Mouse (Mus musculus) CH12.LX (cell line): ENCODE results near the gene Ephb3. TPM values are rescaled to one million over a fixed set of nuclear protein-coding genes. Genes with fewer than 3 reads are reported as not detected.

Experiments used
- DNase-seq: peaks from one replicate; pipeline ENCODE4 v3.0.0-alpha.2; 2013; ENCODE audit errors: extremely low read depth
- H3K27ac ChIP-seq: 2 replicates; pipeline ENCODE4 v1.5.1; 2012; ENCODE audit warnings: low read depth, mild to moderate bottlenecking, control low read depth, moderate library complexity; ENCODE audit not compliant: insufficient read depth
- H3K27me3 ChIP-seq: replicated peaks from 2 replicates; pipeline ENCODE3; 2012; ENCODE audit warnings: inconsistent platforms
- H3K36me3 ChIP-seq, 2 experiments: replicated peaks in 1 of 2; 2 replicates each; pipeline versions ENCODE3 to v1.6.1; 2012; ENCODE audit warnings: inconsistent platforms in 1 of 2, low read length in 1 of 2, mild to moderate bottlenecking in 1 of 2, mixed read lengths in 1 of 2, moderate library complexity in 1 of 2; ENCODE audit not compliant: control insufficient read depth in 1 of 2, insufficient read depth in 1 of 2
- H3K4me1 ChIP-seq, 2 experiments: 2 replicates each; pipeline ENCODE4 v1.6.1; 2012; ENCODE audit warnings: inconsistent platforms in 1 of 2, moderate library complexity in 1 of 2; ENCODE audit not compliant: insufficient read depth in 2 of 2, control insufficient read depth in 1 of 2
- H3K4me2 ChIP-seq: 2 replicates; pipeline ENCODE4 v1.6.1; 2012; ENCODE audit warnings: low read depth, mild to moderate bottlenecking, control low read depth; ENCODE audit not compliant: poor library complexity, insufficient read depth, severe bottlenecking
- H3K4me3 ChIP-seq, 3 experiments: fragments of 150-350 bp in 1 of 3; sonication (generic) in 1 of 3; replicated peaks in 1 of 3; 2 replicates each; pipeline versions ENCODE3 to v1.5.1; 2011 to 2012; ENCODE audit warnings: low read depth in 2 of 3, low read length in 2 of 3, mild to moderate bottlenecking in 2 of 3, moderate library complexity in 2 of 3, control low read depth in 1 of 3, improper control_type of control experiment in 1 of 3, inconsistent platforms in 1 of 3, mixed read lengths in 1 of 3; ENCODE audit not compliant: poor library complexity in 1 of 3
- H3K79me2 ChIP-seq: replicated peaks from 2 replicates; pipeline ENCODE4 v1.6.1; 2012; ENCODE audit warnings: mild to moderate bottlenecking, moderate library complexity; ENCODE audit not compliant: control insufficient read depth, poor library complexity, insufficient read depth, severe bottlenecking; ENCODE audit errors: extremely low read depth
- H3K9ac ChIP-seq: 2 replicates; pipeline ENCODE4 v1.6.1; 2012; ENCODE audit warnings: low read depth, mild to moderate bottlenecking, control low read depth, moderate library complexity; ENCODE audit not compliant: insufficient read depth
- H3K9me3 ChIP-seq: replicated peaks from 2 replicates; pipeline ENCODE3; 2012; ENCODE audit warnings: low read length, inconsistent platforms, mixed read lengths
- BHLHE40 ChIP-seq: IDR thresholded peaks from 2 replicates; pipeline ENCODE4 v1.6.1; 2011; ENCODE audit warnings: mild to moderate bottlenecking, low read depth, low read length, improper control_type of control experiment
- CTCF ChIP-seq, 2 experiments: IDR thresholded peaks in 1 of 2; conservative IDR thresholded peaks in 1 of 2; 2 replicates each; pipeline ENCODE4 v1.5.1; 2011 to 2012; ENCODE audit warnings: low read depth in 2 of 2, low read length in 2 of 2, improper control_type of control experiment in 1 of 2, inconsistent platforms in 1 of 2, mild to moderate bottlenecking in 1 of 2, moderate library complexity in 1 of 2
- E2F4 ChIP-seq: IDR thresholded peaks from 2 replicates; pipeline ENCODE4 v1.6.1; 2011; ENCODE audit warnings: low read depth, low read length, improper control_type of control experiment; ENCODE audit not compliant: insufficient replicate concordance
- ELF1 ChIP-seq: IDR thresholded peaks from 2 replicates; pipeline ENCODE4 v1.6.1; 2014; ENCODE audit warnings: low read depth, mild to moderate bottlenecking, inconsistent platforms, low read length, improper control_type of control experiment
- EP300 ChIP-seq: IDR thresholded peaks from 2 replicates; pipeline ENCODE4 v1.6.1; 2011; ENCODE audit warnings: low read length, improper control_type of control experiment
- ETS1 ChIP-seq: conservative IDR thresholded peaks from 2 replicates; pipeline ENCODE4 v1.6.1; 2012; ENCODE audit warnings: low read depth, mild to moderate bottlenecking, inconsistent platforms, low read length, improper control_type of control experiment, moderate library complexity
- GABPA ChIP-seq: IDR thresholded peaks from 2 replicates; pipeline ENCODE4 v1.6.1; 2012; ENCODE audit warnings: low read depth, low read length, improper control_type of control experiment, inconsistent platforms; ENCODE audit not compliant: insufficient replicate concordance
- HCFC1 ChIP-seq: IDR thresholded peaks from 2 replicates; pipeline ENCODE4 v1.6.1; 2012; ENCODE audit warnings: low read depth, mild to moderate bottlenecking, inconsistent platforms, low read length, improper control_type of control experiment
- IRF4 ChIP-seq: IDR thresholded peaks from 2 replicates; pipeline ENCODE4 v1.6.1; 2014; ENCODE audit warnings: low read depth, mild to moderate bottlenecking, inconsistent platforms, low read length, improper control_type of control experiment
- JUN ChIP-seq: IDR thresholded peaks from 2 replicates; pipeline ENCODE4 v1.6.1; 2011; ENCODE audit warnings: low read depth, mild to moderate bottlenecking, low read length, improper control_type of control experiment, moderate library complexity; ENCODE audit not compliant: insufficient read depth
- KAT2A ChIP-seq: IDR thresholded peaks from 2 replicates; pipeline ENCODE4 v1.6.1; 2012; ENCODE audit warnings: low read length, improper control_type of control experiment, inconsistent platforms; ENCODE audit not compliant: insufficient replicate concordance
- MAX ChIP-seq: IDR thresholded peaks from 2 replicates; pipeline ENCODE4 v1.6.1; 2011; ENCODE audit warnings: low read length, improper control_type of control experiment
- MEF2A ChIP-seq: IDR thresholded peaks from 2 replicates; pipeline ENCODE4 v1.6.1; 2014; ENCODE audit warnings: low read depth, mild to moderate bottlenecking, inconsistent platforms, low read length, improper control_type of control experiment, borderline replicate concordance
- MYC ChIP-seq: IDR thresholded peaks from 2 replicates; pipeline ENCODE4 v1.6.1; 2011; ENCODE audit warnings: low read depth, mild to moderate bottlenecking, improper control_type of control experiment, low read length
- NELFE ChIP-seq: IDR thresholded peaks from 2 replicates; pipeline ENCODE4 v1.6.1; 2011; ENCODE audit warnings: low read depth, low read length, improper control_type of control experiment
- NRF1 ChIP-seq: IDR thresholded peaks from 2 replicates; pipeline ENCODE4 v1.6.1; 2014; ENCODE audit warnings: low read depth, mild to moderate bottlenecking, inconsistent platforms, low read length, improper control_type of control experiment, moderate library complexity
- POLR2A ChIP-seq: IDR thresholded peaks from 2 replicates; pipeline ENCODE4 v1.6.1; 2011; ENCODE audit warnings: low read depth, mild to moderate bottlenecking, improper control_type of control experiment, low read length
- POLR2AphosphoS2 ChIP-seq: IDR thresholded peaks from 2 replicates; pipeline ENCODE4 v1.6.1; 2011; ENCODE audit warnings: low read depth, low read length, improper control_type of control experiment
- RAD21 ChIP-seq: IDR thresholded peaks from 2 replicates; pipeline ENCODE4 v1.6.1; 2011; ENCODE audit warnings: low read depth, mild to moderate bottlenecking, low read length, improper control_type of control experiment, moderate library complexity
- RCOR1 ChIP-seq: conservative IDR thresholded peaks from 2 replicates; pipeline ENCODE4 v1.6.1; 2012; ENCODE audit warnings: low read depth, mild to moderate bottlenecking, inconsistent platforms, low read length, improper control_type of control experiment
- SIN3A ChIP-seq: IDR thresholded peaks from 2 replicates; pipeline ENCODE4 v1.6.1; 2012; ENCODE audit warnings: low read length, improper control_type of control experiment, inconsistent platforms
- SMC3 ChIP-seq: IDR thresholded peaks from 2 replicates; pipeline ENCODE4 v1.6.1; 2011; ENCODE audit warnings: low read depth, low read length, improper control_type of control experiment
- TBP ChIP-seq: conservative IDR thresholded peaks from 2 replicates; pipeline ENCODE4 v1.6.1; 2011; ENCODE audit warnings: low read depth, low read length, improper control_type of control experiment
- TCF12 ChIP-seq: IDR thresholded peaks from 2 replicates; pipeline ENCODE4 v1.6.1; 2014; ENCODE audit warnings: low read depth, mild to moderate bottlenecking, inconsistent platforms, low read length, improper control_type of control experiment
- UBTF ChIP-seq: IDR thresholded peaks from 2 replicates; pipeline ENCODE4 v1.6.1; 2012; ENCODE audit warnings: low read depth, mild to moderate bottlenecking, inconsistent platforms, low read length, improper control_type of control experiment, moderate library complexity
- USF1 ChIP-seq: IDR thresholded peaks from 2 replicates; pipeline ENCODE4 v1.6.1; 2014; ENCODE audit warnings: low read depth, mild to moderate bottlenecking, inconsistent platforms, low read length, improper control_type of control experiment
- USF2 ChIP-seq: conservative IDR thresholded peaks from 2 replicates; pipeline ENCODE4 v1.6.1; 2011; ENCODE audit warnings: low read depth, low read length, improper control_type of control experiment
- ZKSCAN1 ChIP-seq: IDR thresholded peaks from 2 replicates; pipeline ENCODE4 v1.6.1; 2012; ENCODE audit warnings: low read depth, inconsistent platforms, low read length, improper control_type of control experiment, borderline replicate concordance
- ZMIZ1 ChIP-seq: IDR thresholded peaks from 2 replicates; pipeline ENCODE4 v1.6.1; 2012; ENCODE audit warnings: low read depth, mild to moderate bottlenecking, inconsistent platforms, low read length, improper control_type of control experiment
- ZNF384 ChIP-seq: IDR thresholded peaks from 2 replicates; pipeline ENCODE4 v1.6.1; 2012; ENCODE audit warnings: low read depth, low read length, improper control_type of control experiment, inconsistent platforms
- dilution Hi-C: fragments of 300-500 bp; cut with MboI; formaldehyde crosslinking; loops from 2 replicates; pipeline ENCODE4 v1.14.3; 2020; ENCODE audit warnings: low sequenced_read_pairs; ENCODE audit not compliant: extremely low pct_unique_long_range_greater_than_20kb, extremely low pct_ligation_motif_present
- in situ Hi-C: fragments of 300-500 bp; cut with MboI; formaldehyde crosslinking; loops from 3 replicates; pipeline ENCODE4 v1.14.3; 2019; ENCODE audit warnings: low sequenced_read_pairs, low pct_ligation_motif_present, low pct_unique_long_range_greater_than_20kb, mixed read lengths
- polyA plus RNA-seq: library from polyadenylated mRNA; unstranded; fragments of >175 nt; gene quantifications from 2 replicates; pipeline ENCODE4 v1.2.1, GENCODE M21; 2012; ENCODE audit warnings: low read depth; ENCODE audit not compliant: insufficient read length
- total RNA-seq, 2 experiments: library from RNA; depleted of rRNA; stranded (reverse); fragments of 300-350 nt in 1 of 2; fragments of >200 nt in 1 of 2; gene quantifications; 2 replicates each; pipeline ENCODE4 v1.2.3; 2012 to 2014

Ephb3 gene
- total and polyA plus RNA-seq, 3 experiments, result not detected

DNA sequence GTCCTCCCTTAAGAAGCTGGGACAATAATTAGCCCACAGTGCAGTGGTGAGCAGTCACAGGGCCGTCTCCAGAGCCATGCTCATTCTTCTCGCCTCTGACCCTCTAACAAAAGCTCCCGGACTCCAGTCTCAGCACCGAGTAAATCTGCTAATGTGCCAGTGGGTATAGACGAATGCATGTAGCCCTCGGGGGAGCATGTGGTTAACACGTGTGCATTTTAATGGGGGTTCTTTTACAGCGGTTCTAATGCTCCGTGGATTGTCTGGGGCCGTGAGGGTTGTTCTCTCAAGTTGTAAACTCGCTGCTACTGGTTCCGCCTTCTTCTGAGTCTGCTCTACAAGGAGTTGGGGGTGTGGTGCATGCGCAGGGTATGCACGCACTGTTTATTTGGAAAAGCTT is 13.0 kb upstream of the Ephb3 start:
- H3K9ac ChIP-seq, result no peak overlapping the region
- H3K9me3 ChIP-seq, result no peaks in the 10 kb centered on the region
- no peak overlapping the region for H3K4me3 ChIP-seq
- no peak overlapping the region for H3K27ac ChIP-seq
- H3K36me3 ChIP-seq, result no peaks in the 10 kb centered on the region
- TF ChIP-seq ELF1 (no peak), KAT2A (no peak), SMC3 (no peak), RCOR1 (no peak), NRF1 (no peak), ZKSCAN1 (no peak), USF1 (no peak), ZMIZ1 (no peak), IRF4 (no peak)
- dilution Hi-C loops (no loop called here), in situ Hi-C loops (loop anchor here (10.0 kb wide), 1 partner anchor 277 kb away; no protein-coding TSS in a partner anchor)
- H3K4me2 ChIP-seq, result no peak overlapping the region
- H3K27me3 ChIP-seq, result peaks cover 6% of the 10 kb centered on the region
- DNase-seq, result no peak
- no peaks in the 10 kb centered on the region for H3K79me2 ChIP-seq
- peaks cover 0 to 9% of the 10 kb centered on the region in 2 experiments; a peak in 2 of 4 replicates for H3K4me1 ChIP-seq

DNA sequence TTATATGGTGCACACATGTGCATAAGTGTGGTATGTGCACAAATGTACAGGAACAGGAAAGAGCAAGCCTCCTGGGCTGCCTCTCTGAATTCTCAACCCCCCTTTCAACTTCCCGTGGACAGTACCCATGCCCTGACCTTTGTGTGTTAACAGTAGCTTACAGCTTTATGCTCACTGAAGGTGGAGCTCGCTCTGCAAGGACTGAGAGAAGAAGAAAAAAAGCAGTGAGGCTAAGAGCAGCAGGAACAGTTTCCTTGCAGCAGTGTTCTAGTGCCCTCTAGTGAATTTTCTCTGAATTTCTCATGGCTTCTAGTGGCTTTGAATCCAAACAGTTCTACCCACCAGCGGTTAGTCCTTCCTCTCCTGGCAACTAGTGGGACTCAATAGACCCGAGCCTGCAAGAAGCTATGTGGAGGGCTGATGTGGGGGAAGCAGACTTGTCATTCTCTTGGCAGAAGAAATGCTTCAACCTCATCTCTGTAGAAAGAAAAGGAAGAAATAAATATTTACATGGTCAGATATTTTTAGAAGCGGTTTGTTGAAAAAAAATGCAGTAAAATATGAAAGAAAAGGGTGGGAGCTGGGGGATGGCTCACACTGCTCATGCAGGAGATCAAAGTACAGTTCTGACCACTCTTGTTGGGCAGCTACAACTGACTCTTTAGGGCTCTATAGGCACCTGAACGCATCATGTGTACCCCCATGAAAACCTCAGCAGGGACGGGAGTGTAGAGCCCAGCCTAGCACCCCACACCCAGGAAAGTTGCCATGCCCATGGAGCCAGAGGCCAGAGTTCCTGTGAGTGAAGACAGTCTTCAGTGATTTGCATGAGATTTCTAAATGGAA is 11.8 kb upstream of the Ephb3 start:
- no peak overlapping the region for H3K4me3 ChIP-seq
- no peak overlapping the region for H3K27ac ChIP-seq
- H3K4me2 ChIP-seq, result no peak overlapping the region; the same call in 1 of the 2 replicates
- peaks cover 6% of the 10 kb centered on the region for H3K27me3 ChIP-seq
- H3K79me2 ChIP-seq, result no peaks in the 10 kb centered on the region
- peaks cover 0 to 9% of the 10 kb centered on the region in 2 experiments; a peak in 2 of 4 replicates for H3K4me1 ChIP-seq
- peak; percentile 84 for DNase-seq
- dilution Hi-C loops, result no loop called here
- H3K36me3 ChIP-seq, result no peaks in the 10 kb centered on the region
- no peaks in the 10 kb centered on the region for H3K9me3 ChIP-seq
- in situ Hi-C loops, result loop anchor here (10.0 kb wide), 1 partner anchor 278 kb away; no protein-coding TSS in a partner anchor
- no peak overlapping the region for H3K9ac ChIP-seq
- TF ChIP-seq TBP (no peak), ETS1 (no peak), EP300 (no peak), NELFE (peak; percentile 54; the same call in 1 of the 2 replicates), POLR2AphosphoS2 (no peak), USF1 (no peak), GABPA (no peak), POLR2A (no peak), KAT2A (no peak), UBTF (no peak), CTCF (conservative IDR thresholded peaks at IDR 0.05 in 1 of 2, IDR thresholded peaks at IDR 0.05 in 1 of 2; ENCODE audit: low read depth in 2 of 2, low read length in 2 of 2) (peak; percentile 94 to 98), ZNF384 (peak; percentile 90), MYC (0 out of 2 replicates have a peak, but pooled peaks have one; percentile 56), MAX (peak; percentile 56), TCF12 (no peak), E2F4 (no peak), USF2 (no peak), RAD21 (peak; percentile 97), JUN (no peak), HCFC1 (no peak), ELF1 (0 out of 2 replicates have a peak, but pooled peaks have one; percentile 43), BHLHE40 (no peak), IRF4 (0 out of 2 replicates have a peak, but pooled peaks have one; percentile 33), NRF1 (no peak), MEF2A (no peak), SIN3A (no peak), ZKSCAN1 (no peak)
